Mouse (Mus musculus): ENCODE results near the gene Osm. TPM values are rescaled to one million over a fixed set of nuclear protein-coding genes. Genes with fewer than 3 reads are reported as not detected.

Osm gene
- total and polyA plus RNA-seq, 3 experiments: 11.0 to 15.1 (median 12.5) TPM

DNA sequence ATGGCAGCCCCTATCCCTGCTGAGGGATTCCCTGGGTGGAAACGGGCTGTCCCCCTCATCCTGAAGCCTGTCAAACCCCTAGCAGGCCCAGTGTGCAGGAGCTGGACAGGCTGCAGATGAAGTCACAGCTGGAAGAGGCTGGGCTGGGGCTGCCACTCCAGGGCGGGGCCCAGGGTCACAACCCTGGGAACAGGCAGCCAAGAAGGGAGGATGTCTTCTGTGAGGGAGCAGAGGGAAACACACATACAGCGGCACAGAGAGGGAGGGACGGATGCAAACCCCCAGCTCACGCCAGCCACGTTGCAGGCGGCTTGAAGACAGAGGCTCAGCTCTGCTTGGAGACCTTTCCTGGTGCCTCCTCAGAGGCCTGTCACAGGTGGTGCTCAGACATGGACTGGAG, 27.8 kb downstream of the Osm start:
- dilution Hi-C loops (cut with MboI; ENCODE audit: extremely low pct_ligation_motif_present, extremely low pct_unique_long_range_greater_than_20kb, low sequenced_read_pairs) (no loop called here), in situ Hi-C loops (cut with MboI; ENCODE audit: low pct_ligation_motif_present, low pct_unique_long_range_greater_than_20kb, low sequenced_read_pairs) (loop anchor here (25.0 kb wide), 1 partner anchor 573 kb away; the partner anchor contains the start of gene Nf2)
- Histone ChIP-seq H3K9me3 (replicated peaks; ENCODE audit: low read length) (no peaks in the 10 kb centered on the region), H3K27ac (ENCODE audit: insufficient read depth, low read depth) (no peak overlapping the region), H3K9ac (ENCODE audit: insufficient read depth, low read depth) (no peak overlapping the region), H3K79me2 (replicated peaks; ENCODE audit: control insufficient read depth, extremely low read depth, insufficient read depth, poor library complexity, severe bottlenecking) (no peaks in the 10 kb centered on the region), H3K4me1 (ENCODE audit: control insufficient read depth in 1 of 2, insufficient read depth in 2 of 2) (peaks cover 33 to 73% of the 10 kb centered on the region in 2 experiments), H3K4me3 (replicated peaks in 1 of 3; ENCODE audit: low read depth in 2 of 3, low read length in 2 of 3, poor library complexity in 1 of 3) (no peak overlapping the region), H3K36me3 (replicated peaks in 1 of 2; ENCODE audit: control insufficient read depth in 1 of 2, insufficient read depth in 1 of 2, low read length in 1 of 2) (no peaks in the 10 kb centered on the region), H3K27me3 (replicated peaks) (peaks cover 50% of the 10 kb centered on the region), H3K4me2 (ENCODE audit: insufficient read depth, low read depth, poor library complexity, severe bottlenecking) (no peak overlapping the region)
- DNase-seq (ENCODE audit: extremely low read depth): no peak
- TF ChIP-seq MAZ (IDR thresholded peaks at IDR 0.05; ENCODE audit: low read depth, low read length) (no peak), MAFK (IDR thresholded peaks at IDR 0.05; ENCODE audit: insufficient replicate concordance, low read length) (no peak), GABPA (IDR thresholded peaks at IDR 0.05; ENCODE audit: insufficient replicate concordance, low read depth, low read length) (no peak), MEF2A (IDR thresholded peaks at IDR 0.05; ENCODE audit: borderline replicate concordance, low read depth, low read length) (no peak), IRF4 (IDR thresholded peaks at IDR 0.05; ENCODE audit: low read depth, low read length) (no peak), RAD21 (IDR thresholded peaks at IDR 0.05; ENCODE audit: low read depth, low read length) (no peak), USF1 (IDR thresholded peaks at IDR 0.05; ENCODE audit: low read depth, low read length) (no peak), TCF12 (IDR thresholded peaks at IDR 0.05; ENCODE audit: low read depth, low read length) (no peak), JUN (IDR thresholded peaks at IDR 0.05; ENCODE audit: insufficient read depth, low read depth, low read length) (no peak), USF2 (conservative IDR thresholded peaks at IDR 0.05; ENCODE audit: low read depth, low read length) (no peak), BHLHE40 (IDR thresholded peaks at IDR 0.05; ENCODE audit: low read depth, low read length) (no peak), ETS1 (conservative IDR thresholded peaks at IDR 0.05; ENCODE audit: low read depth, low read length) (no peak), MAX (IDR thresholded peaks at IDR 0.05; ENCODE audit: low read length) (no peak), UBTF (IDR thresholded peaks at IDR 0.05; ENCODE audit: low read depth, low read length) (no peak), CHD1 (IDR thresholded peaks at IDR 0.05; ENCODE audit: low read depth, low read length) (no peak), RCOR1 (conservative IDR thresholded peaks at IDR 0.05; ENCODE audit: low read depth, low read length) (no peak), POLR2AphosphoS2 (IDR thresholded peaks at IDR 0.05; ENCODE audit: low read depth, low read length) (no peak), MYC (IDR thresholded peaks at IDR 0.05; ENCODE audit: low read depth, low read length) (no peak), SMC3 (IDR thresholded peaks at IDR 0.05; ENCODE audit: low read depth, low read length) (no peak)
